Comparison of ENCODE assay signal across 12 mouse cellular contexts in the genomic region with DNA sequence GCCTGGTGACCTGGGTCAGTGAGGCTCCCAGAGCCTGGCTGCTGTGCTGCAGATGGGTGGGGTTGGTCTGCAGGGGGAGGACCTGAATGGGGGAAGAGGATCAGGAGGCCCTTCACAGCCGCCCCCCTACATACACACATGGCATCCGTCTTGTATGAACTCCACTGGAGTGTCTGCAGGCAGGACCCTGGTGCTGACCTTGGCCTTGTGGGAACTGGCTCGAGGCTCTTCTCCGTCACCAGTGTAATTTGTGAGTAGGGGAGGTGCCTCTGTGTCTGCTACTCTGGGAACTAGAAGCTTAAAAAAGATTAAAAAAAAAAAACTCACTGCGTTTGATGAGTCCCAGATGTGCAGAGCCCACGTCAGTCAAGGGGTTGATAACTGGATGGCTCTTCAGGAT. TPM values are rescaled to one million over a fixed set of nuclear protein-coding genes. Genes with fewer than 3 reads are reported as not detected.
DNase-seq lines count a peak whose midpoint lies in the region; ATAC-seq lines count a peak whose summit lies in the region.
"Had no signal": no experiment of that assay in that cellular context is flagged by ENCODE, and none has a peak within 500 bp of the region (broad histone marks: within the 10 kb centered on the region; RNA-seq: fewer than 3 reads in every experiment).

No protein-coding gene starts in this region.

- H3K9ac ChIP-seq in midbrain, embryonic 14.5 days (replicated peaks; ENCODE audit: low read length): no peak overlapping the region
- H3K9ac ChIP-seq in stomach, embryonic 16.5 days (ENCODE audit: low read length): peak overlapping the region; percentile 1; the same call in 1 of the 2 replicates
- H3K9ac ChIP-seq: liver, embryonic 14.5 days had no signal

- no peaks in the 10 kb centered on the region for H3K9me3 ChIP-seq in midbrain, embryonic 10.5 days (replicated peaks)
- no peaks in the 10 kb centered on the region for H3K9me3 ChIP-seq in midbrain, embryonic 14.5 days (ENCODE audit: control insufficient read depth, low read length)
- H3K9me3 ChIP-seq in limb, embryonic 10.5 days (replicated peaks): no peaks in the 10 kb centered on the region
- no peaks in the 10 kb centered on the region for H3K9me3 ChIP-seq in stomach, embryonic 16.5 days (replicated peaks; ENCODE audit: control insufficient read depth, low read length)

- DNase-seq in embryo, embryonic 10 days (ENCODE audit: low spot score): peak; percentile 54
- no peak for DNase-seq in embryo, embryonic 9.5 days (ENCODE audit: extremely low spot score)
- no peak for DNase-seq in midbrain, embryonic 10.5 days (ENCODE audit: low spot score)
- no peak for DNase-seq in midbrain, embryonic 14.5 days
- no peak for DNase-seq in limb, embryonic 10.5 days (ENCODE audit: low spot score)
- DNase-seq in left cerebral cortex, postnatal 14 days (ENCODE audit: low spot score in 2 of 2): no peak
- DNase-seq in thymus, postnatal 36 days: no peak
- DNase-seq: cerebellum, postnatal 36 days had no signal

- 64% methylated on average over 6 of the region's 6 CpGs for WGBS in midbrain, embryonic 10.5 days
- WGBS in midbrain, embryonic 14.5 days: 75% methylated on average over 6 of the region's 6 CpGs
- WGBS in limb, embryonic 10.5 days: 14% methylated on average over 6 of the region's 6 CpGs
- WGBS in stomach, embryonic 16.5 days: 31% methylated on average over 6 of the region's 6 CpGs

- peaks cover 51% of the 10 kb centered on the region for H3K27me3 ChIP-seq in midbrain, embryonic 10.5 days (ENCODE audit: low read depth, poor library complexity, severe bottlenecking)
- H3K27me3 ChIP-seq in midbrain, embryonic 14.5 days (ENCODE audit: control insufficient read depth, insufficient read depth, low read length): peaks cover 33% of the 10 kb centered on the region
- peaks cover 42% of the 10 kb centered on the region for H3K27me3 ChIP-seq in limb, embryonic 10.5 days (ENCODE audit: low read depth, poor library complexity, severe bottlenecking)
- H3K27me3 ChIP-seq in stomach, embryonic 16.5 days (ENCODE audit: control insufficient read depth, insufficient read depth, low read length): peaks cover 23% of the 10 kb centered on the region

- intact Hi-C loops in left cerebral cortex, postnatal 14 days (cut with DNase I): loop anchor here (5.0 kb wide), 1 partner anchor 78 kb away; no protein-coding TSS in a partner anchor

- no peak overlapping the region for H3K4me2 ChIP-seq in midbrain, embryonic 14.5 days (ENCODE audit: low read length)
- H3K4me2 ChIP-seq in stomach, embryonic 16.5 days (ENCODE audit: low read depth, low read length): peak overlapping the region; percentile 48; the same call in 1 of the 2 replicates

- no peaks in the 10 kb centered on the region for H3K36me3 ChIP-seq in midbrain, embryonic 10.5 days
- H3K36me3 ChIP-seq in midbrain, embryonic 14.5 days (ENCODE audit: control insufficient read depth, insufficient read depth, low read length): no peaks in the 10 kb centered on the region
- H3K36me3 ChIP-seq in limb, embryonic 10.5 days: no peaks in the 10 kb centered on the region
- no peaks in the 10 kb centered on the region for H3K36me3 ChIP-seq in stomach, embryonic 16.5 days (ENCODE audit: control insufficient read depth, insufficient read depth, low read length)

- ATAC-seq in midbrain, embryonic 14.5 days (ENCODE audit: low FRiP score, low TSS enrichment): no peak
- ATAC-seq in stomach, embryonic 16.5 days (ENCODE audit: insufficient read depth, low FRiP score): peak; percentile 31; the same call in 1 of the 2 replicates
- ATAC-seq: forebrain, embryonic 14.5 days; midbrain, embryonic 16.5 days had no signal

- no peak overlapping the region for H3K4me3 ChIP-seq in midbrain, embryonic 10.5 days
- no peak overlapping the region for H3K4me3 ChIP-seq in midbrain, embryonic 14.5 days (replicated peaks; ENCODE audit: low read depth, low read length)
- no peak overlapping the region for H3K4me3 ChIP-seq in limb, embryonic 10.5 days
- peak overlapping the region; percentile 40 for H3K4me3 ChIP-seq in stomach, embryonic 16.5 days (replicated peaks; ENCODE audit: low read length)

- H3K4me1 ChIP-seq in midbrain, embryonic 10.5 days: peaks cover 32% of the 10 kb centered on the region
- H3K4me1 ChIP-seq in midbrain, embryonic 14.5 days (ENCODE audit: control insufficient read depth, insufficient read depth, low read length): no peaks in the 10 kb centered on the region
- peaks cover 59% of the 10 kb centered on the region for H3K4me1 ChIP-seq in limb, embryonic 10.5 days
- H3K4me1 ChIP-seq in stomach, embryonic 16.5 days (ENCODE audit: control insufficient read depth, insufficient read depth, low read length): peaks cover 10% of the 10 kb centered on the region; the same call in 1 of the 2 replicates

- 0 out of 2 replicates have a peak overlapping the region, but pooled peaks have one; percentile 23 for H3K27ac ChIP-seq in midbrain, embryonic 10.5 days (replicated peaks)
- no peak overlapping the region for H3K27ac ChIP-seq in midbrain, embryonic 14.5 days (replicated peaks; ENCODE audit: low read depth, low read length)
- peak overlapping the region; percentile 54; the same call in 1 of the 2 replicates for H3K27ac ChIP-seq in limb, embryonic 10.5 days
- H3K27ac ChIP-seq in stomach, embryonic 16.5 days (ENCODE audit: low read length): no peak overlapping the region
- H3K27ac ChIP-seq: liver, embryonic 14.5 days had no signal

RNA-seq across cellular contexts. Expression of a gene that starts 2.3 kb away (rescaled TPM):
- 2.9 and 4.0 TPM in 2 replicates for polyA plus RNA-seq in midbrain, embryonic 10.5 days (2016; fragmentation: Nextera tagmentation; extraction: Ambion mirVana)
- 0.66 and 1.1 TPM in 2 replicates for polyA plus RNA-seq in midbrain, embryonic 14.5 days (2014; fragmentation: Nextera tagmentation; extraction: Ambion mirVana)
- polyA plus RNA-seq in limb, embryonic 10.5 days (2016; fragmentation: Nextera tagmentation; extraction: Ambion mirVana): 5.0 and 6.1 TPM in 2 replicates
- 38.1 and 39.7 TPM in 2 replicates for polyA plus RNA-seq in stomach, embryonic 16.5 days (2015; fragmentation: Nextera tagmentation; extraction: Ambion mirVana)
- total RNA-seq in left cerebral cortex, postnatal 14 days (2021): 1 to 10 TPM; 1.8 to 2.3 TPM

Comparison
In these comparisons a context has a peak if more than half of its experiments do, and no peak if none do; other contexts are left out.
1. H3K27ac ChIP-seq: peak in midbrain, embryonic 10.5 days (single experiment) and limb, embryonic 10.5 days (single experiment); none in midbrain, embryonic 14.5 days (single experiment) and stomach, embryonic 16.5 days (single experiment).